Mouse (Mus musculus) frontal cortex, postnatal 25 days (tissue): ENCODE measurements around the gene BC049352.

Source experiments
- DNase-seq, 2 experiments: peaks; one replicate each; pipeline ENCODE4 v3.0.0; 2022; ENCODE audit warnings: low spot score in 2 of 2

The BC049352 gene

DNA sequence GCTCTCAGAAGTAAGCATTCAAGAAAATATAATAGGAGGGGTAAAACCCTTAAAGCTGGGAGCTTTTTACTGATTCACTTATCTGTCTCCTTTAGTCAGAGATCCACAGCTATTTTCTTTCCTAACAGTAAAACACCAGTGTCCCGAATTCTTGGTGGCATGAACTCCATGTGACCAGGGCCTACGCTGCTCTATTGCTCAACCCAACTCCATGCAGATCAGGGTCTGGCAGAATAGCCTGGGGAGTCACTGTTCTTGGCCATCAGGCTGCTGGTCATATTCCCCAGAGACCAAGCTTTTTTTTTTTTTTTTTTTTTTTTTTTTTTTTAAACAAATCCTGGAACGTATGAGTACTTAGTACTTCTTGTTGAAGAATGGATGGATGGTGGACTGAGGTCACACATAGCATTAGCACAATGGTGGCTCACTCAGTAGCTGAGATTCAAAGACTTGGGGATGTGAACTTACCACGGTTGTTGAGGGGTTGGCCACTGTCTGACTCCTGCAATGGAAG lies 7.9 kb downstream of the BC049352 start:
- no peak for DNase-seq

DNA sequence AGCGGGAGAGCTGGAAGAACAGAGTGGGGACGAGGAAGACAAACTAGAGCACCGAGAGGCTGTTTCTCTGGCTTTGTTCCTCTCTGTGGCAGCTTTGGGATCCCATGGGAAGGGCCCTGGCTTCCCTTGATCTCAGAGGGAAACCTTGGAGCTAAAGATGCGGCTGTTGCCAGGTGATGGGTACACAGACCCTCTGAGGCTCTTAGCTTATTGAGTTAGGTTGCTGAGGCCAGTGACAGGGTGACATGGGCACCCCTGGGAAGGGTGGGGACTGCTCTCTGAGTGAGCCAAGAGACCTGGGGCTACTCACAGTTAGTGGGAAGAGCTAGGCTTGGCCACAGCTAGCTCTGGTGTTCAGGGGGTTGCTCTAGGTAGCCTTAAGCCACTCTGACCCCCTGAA lies 13.7 kb downstream of the BC049352 start:
- no peak for DNase-seq

DNA sequence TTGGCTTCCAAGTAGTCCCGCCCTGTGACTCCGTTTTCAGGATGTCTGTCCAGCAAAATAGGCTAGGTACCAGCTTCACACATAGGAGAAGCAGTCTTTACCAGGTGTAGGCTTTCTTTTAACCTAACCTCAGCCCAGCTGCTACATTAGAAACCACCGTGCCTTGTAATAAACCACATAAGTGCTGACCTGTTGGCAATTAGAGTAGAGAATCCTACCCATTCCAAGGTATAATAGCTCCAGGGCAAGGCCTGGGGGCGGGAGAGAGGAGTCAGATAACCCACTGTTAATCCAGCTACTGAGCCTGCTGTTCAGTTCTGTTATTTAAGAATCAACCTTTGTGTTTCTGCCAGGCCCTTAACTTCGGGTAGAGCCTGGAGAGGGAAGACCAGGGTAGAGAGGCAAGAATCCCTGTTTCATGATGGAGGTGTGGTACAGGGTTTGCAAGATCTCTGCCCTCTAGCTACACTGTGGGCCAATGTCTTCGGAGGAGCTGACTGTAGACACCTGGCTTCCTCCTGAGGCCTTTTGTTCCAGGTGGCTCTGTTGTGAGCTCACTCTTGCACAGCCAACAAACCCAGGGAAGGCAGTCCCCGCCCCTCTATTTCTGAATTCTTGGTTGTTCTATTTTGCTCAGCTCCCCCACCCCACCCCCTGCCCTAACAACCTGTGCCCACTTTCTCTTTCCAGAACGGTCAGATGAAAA lies 14.5 kb downstream of the BC049352 start:
- DNase-seq = no peak

DNA sequence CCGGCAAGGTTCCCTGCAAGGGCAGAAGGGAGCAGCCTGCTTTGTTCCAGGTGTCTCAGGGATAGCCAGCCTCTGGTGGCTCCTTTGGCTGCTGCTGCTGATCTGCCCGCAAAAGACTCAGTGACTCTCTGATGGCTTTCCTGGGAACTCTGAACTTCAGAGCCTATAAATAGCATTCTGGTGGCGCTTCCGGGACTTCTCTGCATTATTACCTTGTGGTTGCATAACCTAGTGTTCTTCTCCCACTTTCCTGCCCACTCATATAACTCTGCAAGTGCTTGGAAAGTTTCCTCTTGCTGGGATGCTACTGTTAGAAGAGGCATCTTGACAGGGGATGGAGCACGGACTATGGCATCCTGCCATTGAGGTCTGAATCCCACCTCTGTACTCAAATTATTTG lies 15.7 kb downstream of the BC049352 start:
- DNase-seq = no peak

DNA sequence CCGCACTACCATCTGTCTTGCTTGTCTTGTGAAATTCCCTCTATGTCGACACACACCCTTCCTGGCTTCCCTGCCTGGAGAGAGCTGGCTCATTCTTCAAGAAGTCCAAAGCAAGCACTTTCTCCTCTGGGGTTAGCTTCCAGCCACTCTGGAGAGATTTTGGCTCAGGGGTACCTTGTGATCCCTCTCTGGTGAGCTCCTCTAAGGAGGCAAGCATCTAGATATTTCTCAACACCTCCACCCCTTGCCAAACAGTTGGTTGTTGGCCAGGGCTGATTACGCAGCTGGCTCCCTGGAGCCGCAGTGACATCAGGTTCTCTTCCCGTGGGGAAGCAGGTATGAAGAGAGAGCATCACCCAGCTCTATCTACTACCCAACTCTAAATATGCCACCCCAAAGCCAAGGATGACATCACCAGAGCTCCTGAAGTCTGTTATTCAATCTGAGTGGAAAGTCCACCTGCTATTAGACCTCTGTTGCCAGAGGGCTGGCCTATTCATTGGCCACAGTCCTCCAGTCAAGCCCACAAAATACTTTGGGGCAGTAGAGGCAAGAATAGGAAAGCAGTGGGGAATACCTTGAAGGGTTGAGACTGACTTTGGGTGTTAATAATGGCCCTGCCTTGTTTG lies 19.6 kb downstream of the BC049352 start:
- no peak for DNase-seq

DNA sequence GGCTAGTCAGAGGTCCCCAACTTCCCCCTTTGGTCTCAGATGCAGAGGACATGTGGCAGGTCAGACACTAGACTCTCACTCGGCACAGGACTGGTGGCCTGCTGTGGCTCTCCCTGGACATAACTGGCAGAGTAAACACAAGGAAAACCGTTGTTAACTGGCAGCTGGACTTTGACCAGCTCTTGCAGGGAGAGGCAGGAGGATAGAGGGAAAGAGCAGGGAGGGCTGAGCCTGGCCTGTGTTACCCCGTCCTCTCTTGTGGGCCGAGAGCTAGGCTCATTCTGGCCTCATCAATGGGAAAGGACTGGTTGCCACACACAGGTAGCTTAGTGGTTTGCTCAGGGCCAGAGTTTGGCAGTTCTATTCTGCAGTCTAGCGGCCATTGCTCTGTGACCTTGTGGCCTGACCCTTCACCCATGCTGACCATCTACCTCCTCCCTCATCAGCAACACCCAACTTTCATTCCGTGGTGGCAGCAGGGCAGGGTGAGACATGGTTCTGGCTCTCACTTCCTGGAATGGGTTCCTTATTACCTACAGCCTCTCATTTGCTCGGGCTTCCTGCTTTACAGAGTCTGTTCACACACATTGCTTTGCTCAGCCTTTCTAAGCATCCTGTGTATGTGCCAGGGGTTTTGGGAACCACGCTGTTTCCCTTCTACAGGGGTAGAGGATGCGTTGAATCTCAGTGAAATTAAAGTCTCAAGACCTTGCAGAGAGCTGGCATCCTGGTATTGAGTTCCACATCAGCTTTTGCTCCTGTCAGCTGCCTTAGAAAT lies 20.4 kb downstream of the BC049352 start:
- DNase-seq = no peak

DNA sequence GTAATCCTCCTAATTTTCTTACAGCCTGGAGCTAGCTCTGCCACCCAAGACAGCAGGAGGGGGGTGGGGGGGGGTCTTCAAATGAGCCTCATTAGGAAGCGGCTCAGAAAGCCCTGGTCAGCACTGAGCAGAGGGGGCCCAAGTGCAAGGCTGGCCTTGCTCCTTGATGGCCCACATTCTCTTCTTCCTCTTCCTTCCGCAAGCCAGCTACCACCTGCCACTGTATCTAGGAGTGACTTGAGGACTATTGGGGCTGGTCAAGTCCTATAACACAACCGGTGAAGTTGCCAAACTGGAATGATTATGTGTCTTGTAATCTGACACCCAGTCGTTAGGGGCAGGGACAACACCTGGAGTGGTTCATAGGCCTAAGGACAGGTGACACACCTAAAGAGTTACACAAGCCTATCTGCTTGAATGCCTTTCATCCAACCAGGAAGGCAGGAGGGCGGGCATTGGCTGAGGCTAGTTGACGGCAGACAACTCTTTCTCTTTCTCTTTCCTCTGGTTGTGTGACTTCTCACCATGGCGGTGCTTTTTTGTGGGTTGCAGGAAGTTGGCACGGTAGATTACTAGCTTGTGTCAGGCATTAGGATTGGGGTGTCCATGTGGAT lies 22.1 kb downstream of the BC049352 start, which contains the start of gene Tmprss4:
Tmprss4 (minus strand) TSS at position 296 of the 614 bp plus-strand sequence.
- DNase-seq = no peak

DNA sequence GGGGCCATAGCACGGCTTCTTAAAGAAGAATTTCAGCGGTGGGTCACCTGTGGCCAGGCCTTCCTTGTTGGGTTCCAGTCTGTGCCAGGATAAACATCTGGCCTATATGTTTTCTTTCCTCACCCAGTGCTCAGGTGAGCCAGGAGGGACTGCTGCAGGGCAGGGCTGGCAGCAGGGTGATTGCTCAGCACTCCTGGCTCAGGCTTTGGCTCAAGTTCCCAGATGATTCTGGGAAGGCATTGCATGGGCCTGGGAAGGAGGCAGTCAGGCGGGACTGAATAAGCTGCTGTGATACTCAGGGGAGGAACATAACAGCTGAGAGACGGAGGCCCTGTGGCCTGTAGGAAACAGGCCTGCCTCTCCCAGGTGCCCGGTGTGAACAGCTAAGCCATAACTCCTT lies 23.3 kb downstream of the BC049352 start:
- no peak for DNase-seq

DNA sequence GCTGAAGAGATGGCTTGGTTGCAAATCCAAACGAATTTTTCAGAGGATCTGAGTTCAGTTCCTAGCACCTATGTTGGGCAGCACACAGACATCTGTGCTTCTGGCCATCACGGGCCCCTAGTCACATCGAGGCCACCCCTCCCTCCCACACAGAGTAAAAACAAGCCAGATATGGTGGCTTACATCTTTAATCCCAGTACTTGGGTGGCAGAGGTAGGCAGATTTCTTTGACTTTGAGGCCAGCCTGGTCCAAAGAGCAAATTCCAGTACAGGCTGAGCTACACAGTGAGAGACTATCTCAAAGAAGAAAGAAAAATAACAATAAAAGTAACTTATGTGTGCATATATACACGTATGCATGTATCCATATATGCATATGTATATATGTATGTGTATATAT lies 24.3 kb downstream of the BC049352 start:
- DNase-seq = no peak

DNA sequence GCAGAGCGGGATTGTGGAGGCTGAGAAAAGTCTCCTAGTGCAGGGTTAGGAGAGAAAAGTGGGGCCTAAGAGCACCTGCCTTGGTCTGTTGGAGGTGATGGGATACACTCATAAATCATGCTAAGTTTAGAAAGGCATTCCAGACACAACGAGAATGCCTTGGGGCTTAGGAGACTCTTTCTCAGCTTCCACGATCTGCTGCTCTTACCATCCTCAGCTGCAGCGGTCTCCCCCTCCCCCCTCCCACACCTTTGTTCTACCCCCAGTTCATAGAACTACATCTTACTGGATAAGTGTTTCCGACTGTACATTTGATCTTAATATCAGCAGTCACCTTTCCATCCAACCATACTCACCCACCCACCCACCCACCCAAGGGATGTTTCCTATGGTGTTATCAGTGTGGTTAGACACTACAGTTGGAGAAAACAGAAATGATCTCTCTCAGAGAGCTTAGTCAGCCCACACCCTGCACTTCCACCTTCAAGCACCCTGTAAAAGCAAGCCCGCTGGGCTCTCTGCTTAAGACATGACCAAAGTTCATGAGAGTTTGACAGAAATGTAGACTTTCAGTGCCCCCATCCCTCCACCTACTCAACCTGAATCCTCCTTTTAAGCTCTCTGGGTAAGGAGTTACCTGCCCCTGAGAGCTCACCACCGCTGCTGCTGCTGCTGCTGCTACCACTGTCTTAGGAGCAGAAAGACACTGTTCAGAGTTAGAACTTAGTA lies 25.4 kb downstream of the BC049352 start:
- DNase-seq = no peak

DNA sequence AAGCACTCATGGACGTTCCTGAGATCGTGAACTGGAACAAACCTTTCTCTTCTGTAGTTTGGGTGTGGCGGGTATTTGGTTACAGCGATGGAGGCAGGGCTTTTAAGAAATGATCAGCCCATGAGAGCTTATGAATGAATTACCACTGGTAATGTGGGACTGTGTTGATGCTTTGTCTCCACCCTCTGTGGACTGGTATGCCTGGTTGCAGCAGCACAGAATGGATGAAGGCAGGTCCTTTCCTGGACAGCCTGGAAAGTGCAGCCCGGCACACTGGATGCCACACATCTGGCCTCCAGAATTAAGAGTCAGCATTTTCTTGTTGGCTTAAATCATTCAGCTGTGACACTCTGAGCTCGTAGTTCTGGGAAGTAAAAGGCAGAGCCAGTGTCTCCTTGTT lies 30.2 kb downstream of the BC049352 start:
- no peak for DNase-seq

DNA sequence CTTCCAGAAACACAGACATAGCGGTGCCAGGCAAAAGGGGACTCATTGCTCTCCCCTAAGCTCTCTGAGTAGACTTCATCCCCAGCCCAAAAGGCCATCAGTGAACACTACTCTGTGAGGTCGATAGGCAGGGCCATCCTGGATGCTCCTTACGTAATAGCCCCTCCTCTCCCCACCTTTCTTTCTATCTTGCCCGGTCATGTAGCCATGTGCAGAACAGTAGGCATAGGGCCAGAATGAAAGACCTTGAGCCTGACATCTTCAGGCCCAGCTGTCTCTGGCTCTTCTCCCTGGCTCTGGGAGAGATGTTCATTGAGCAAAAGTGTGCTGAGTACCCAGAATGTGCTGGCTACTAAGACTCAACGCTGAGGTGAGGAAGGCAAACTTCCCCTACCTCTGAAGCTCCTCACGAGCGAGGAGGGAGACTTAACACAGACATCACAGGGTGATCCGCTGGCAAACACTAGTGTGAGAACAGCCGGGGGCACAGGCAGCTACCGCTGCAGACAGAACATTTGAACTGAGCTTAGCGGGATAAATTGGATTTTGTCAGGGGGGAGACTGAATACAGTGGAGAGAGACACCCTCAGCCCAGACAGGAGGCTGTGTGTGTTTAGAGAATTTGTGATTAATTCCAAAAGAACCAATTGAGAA lies 33.8 kb downstream of the BC049352 start:
- no peak for DNase-seq

DNA sequence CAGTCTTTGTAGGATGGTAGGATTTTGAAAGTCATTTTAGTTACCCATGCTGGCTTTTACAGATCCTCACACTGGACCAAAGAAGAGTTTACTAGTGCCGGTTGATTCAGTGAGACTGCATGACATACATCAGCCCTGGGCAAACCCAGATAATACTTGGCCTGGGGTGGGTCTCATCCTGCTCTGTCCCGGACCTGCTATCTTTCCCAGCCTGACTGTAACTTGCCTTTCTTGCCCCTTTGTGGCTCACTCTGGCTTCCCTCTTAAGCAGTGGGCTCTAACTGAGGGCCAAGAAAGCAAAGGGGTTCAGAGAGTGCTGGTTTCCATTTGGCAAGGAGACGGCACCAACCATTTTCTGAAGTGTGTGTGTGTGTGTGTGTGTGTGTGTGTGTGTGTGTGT lies 37.8 kb downstream of the BC049352 start:
- no peak for DNase-seq

DNA sequence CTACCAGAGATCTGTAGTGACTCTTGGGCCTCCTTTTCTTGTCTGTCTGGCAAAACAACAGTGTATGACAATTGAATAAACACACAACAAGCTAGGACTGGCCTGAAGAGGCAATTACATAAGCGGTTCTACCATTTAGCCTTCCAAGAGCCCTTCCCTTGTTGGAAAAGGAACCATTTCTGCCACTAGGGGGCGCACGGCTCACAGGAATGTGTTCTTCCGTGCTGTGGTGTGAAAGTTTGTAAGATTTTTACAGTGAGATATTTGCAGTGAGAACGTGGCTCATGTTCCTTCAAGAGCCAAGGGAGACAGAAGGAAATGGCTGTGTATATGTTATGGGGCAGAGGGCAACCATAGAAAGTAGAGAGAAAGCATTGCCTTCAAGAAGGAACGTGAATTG lies 39.8 kb downstream of the BC049352 start:
- peak; percentile 96 to 97 for DNase-seq

DNA sequence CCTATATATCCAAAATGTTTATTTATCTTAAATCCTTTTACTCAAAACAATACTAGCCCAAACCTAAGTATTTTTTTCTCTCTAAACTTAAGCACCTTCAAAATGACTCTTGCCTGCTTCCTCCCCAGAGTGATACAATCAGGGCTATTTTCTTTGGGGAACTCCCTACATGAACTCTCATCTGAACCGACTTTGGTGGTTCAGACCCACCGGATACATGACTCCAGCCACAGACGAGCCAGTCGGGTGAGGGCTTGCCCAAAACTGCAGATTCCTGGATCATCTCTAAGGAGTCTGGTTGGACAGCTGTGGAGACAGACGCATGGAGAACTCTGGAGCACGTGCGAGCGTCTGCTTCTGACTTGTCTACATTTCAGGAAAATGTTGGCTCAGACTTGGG lies 47.6 kb downstream of the BC049352 start:
- no peak for DNase-seq

DNA sequence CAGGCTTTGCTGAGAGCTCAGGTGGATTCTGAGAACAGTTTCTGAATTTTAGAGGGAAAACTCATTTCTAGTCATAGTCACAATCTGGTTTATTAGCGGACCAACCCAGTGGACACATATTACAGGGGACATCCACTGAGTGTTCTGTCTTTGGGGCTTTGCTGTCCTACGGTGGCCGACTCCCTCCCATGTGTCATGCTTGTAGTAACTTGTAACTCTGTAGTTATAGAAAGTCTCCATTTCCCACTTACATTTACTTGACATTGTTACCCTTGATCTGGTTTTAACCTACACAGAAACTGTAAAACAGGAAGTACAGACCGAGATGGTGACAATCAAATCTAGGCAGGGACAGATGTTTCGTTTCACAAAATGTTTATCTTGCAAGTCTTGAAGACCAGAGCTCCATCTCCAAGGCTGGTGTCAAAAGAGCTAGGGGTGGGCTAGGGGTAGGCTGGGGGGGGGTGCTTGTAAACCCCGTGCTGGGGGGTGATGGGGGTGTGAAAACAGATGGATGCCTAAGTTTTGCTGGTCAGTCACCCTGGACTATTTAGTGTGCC lies 53.9 kb downstream of the BC049352 start:
- no peak for DNase-seq

DNA sequence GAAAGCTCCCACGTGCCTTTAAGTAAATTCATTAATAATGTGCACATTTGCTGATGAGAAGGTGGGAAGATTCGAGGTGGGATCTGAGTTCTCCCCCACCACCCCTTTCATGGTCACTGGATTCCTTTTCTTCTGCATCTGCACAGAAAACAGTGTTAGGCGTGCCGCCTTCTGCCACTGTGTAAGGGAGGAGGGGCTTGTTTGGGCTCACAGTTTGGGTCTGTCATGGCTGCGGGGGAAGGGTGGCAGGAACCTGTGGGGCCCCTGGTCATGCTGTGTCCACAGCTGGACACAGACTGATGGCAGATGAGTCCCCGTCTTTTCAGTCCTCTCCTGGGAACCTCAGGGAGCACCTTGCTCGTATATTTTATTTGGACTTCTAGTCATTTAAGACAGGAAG lies 54.9 kb downstream of the BC049352 start:
- no peak for DNase-seq

DNA sequence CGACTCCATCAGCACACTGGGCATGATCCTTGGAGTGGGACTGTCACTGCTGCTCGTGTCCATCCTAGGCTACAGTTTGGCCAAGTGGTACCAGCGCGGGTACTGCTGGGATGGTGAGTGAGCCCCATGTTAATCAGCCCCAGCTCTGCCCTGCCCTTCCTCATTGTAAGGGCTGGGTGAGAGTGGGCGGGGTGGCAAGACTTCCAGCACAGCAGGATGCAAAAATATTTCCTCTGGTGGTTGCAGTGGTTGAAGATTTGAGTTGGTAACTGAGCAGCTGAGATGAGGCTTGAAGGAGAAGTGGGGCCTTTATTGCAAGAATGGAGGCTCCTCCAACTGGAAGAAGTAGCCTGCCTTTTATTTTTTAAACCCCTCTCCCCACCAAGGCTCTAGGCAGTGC lies 59.6 kb downstream of the BC049352 start:
- DNase-seq = no peak

DNA sequence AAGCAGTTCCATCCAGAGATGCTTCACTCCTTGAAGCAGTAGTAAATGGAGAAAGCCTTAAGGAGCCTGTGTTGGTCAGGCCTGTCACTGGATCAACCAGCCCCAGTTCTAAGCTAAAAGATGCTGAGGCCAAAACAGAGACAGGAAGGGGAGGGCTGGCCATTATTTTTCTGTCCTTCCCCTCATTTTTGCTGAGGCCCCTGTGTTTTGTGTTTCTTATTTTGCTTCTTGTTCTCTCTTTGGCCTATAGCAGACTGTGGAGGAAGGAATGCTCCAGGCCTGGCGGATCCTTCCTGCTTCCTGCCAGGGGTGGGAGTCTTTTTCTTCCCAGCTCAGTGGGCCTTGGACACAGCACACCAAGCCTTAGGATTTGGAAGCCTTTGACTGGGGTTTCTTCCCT lies 63.6 kb downstream of the BC049352 start:
- DNase-seq = no peak

DNA sequence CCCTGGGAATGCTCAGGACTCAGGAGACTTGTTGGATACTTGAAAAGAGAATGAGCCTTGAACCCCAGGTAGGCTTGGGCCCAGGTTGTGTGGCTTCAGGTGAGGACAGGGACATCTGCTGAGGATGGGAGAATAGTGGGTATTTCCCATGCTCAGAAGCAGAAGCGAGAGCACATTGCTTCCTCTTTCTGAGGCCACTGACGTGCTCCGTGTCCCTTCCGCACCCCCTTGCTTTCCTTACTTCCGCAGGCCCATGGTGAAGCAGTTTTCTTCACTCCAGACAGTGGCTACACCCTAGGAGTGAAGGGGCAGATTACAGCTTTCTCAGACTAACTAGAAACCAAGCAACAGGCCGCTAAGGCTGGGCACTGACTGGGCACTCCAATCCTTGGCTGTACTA lies 64.3 kb downstream of the BC049352 start:
- no peak for DNase-seq

DNA sequence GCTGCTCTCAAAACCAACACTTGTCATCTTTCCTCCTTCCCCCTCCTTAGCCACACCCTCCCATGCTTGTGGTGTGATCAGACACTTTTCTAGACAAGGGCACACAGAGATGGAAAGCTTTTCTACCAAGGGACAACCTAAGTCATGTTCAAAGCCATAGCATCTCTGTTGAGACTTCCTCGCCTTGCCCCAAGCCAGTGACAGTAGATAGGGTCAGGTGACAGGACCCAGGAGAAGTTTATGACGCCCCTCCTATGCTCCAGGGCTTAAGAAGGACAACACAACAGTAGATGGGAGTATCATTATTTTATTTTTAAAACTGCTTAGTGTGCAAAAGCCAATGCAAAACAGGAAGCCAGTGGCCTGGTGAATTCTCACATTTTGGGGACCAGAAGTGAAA lies 65.7 kb downstream of the BC049352 start:
- DNase-seq = no peak
